Mouse (Mus musculus) adrenal gland, postnatal 10 days (tissue): ENCODE results near the gene Olfr228. TPM values are rescaled to one million over a fixed set of nuclear protein-coding genes. Genes with fewer than 3 reads are reported as not detected.
A peak's percentile ranks its signal among the peaks of the same experiment; 100 is the strongest.
"Not testable (repeated sequence)": the region's sequence is repeated elsewhere in the genome, so short reads cannot be mapped to it uniquely, and the experiment has no call there.

Experiments
- DNase-seq: peaks from one replicate; pipeline ENCODE4 v3.0.0; 2021; ENCODE audit warnings: mixed read lengths
- long read RNA-seq, 2 experiments: library from polyadenylated mRNA; stranded (forward); transcript quantifications; one replicate each; pipeline ENCODE4 v2.0.0; 2021
- total RNA-seq, 2 experiments: library from RNA; stranded (reverse); gene quantifications; 2 replicates each; pipeline ENCODE4 v1.2.3; 2021

Olfr228 gene
- not detected for total RNA-seq
- long read RNA-seq, experiment 1, result 0 reads
- long read RNA-seq, experiment 2, result 0 reads

GRCm38 (mm10) chr2:86487286-86487685 lies at the start of gene Olfr228:
Gene Olfr228 (minus strand): TSS chr2:86487386.
- no peak for DNase-seq

GRCm38 (mm10) chr2:86530991-86531390 lies 43.8 kb upstream of the Olfr228 start:
- no peak for DNase-seq

GRCm38 (mm10) chr2:86508161-86508560 lies 21.0 kb upstream of the Olfr228 start, which contains the start of gene Olfr1076:
Gene Olfr1076 (plus strand): TSS chr2:86508461.
- DNase-seq, result no peak

- DNase-seq, result peak; percentile 65
Observed at GRCm38 (mm10) chr2:86464442-86465109, 22.6 kb downstream of the Olfr228 start.

GRCm38 (mm10) chr2:86460434-86460833 lies 26.8 kb downstream of the Olfr228 start:
- no peak for DNase-seq

GRCm38 (mm10) chr2:86456169-86456568 lies 31.0 kb downstream of the Olfr228 start, which contains the start of gene Olfr1066:
Gene Olfr1066 (minus strand): TSS chr2:86456269.
- DNase-seq, result no peak

- not testable (repeated sequence) for DNase-seq
Observed at GRCm38 (mm10) chr2:86450491-86450890, 36.7 kb downstream of the Olfr228 start, which contains the start of gene Olfr1065. Gene Olfr1065 (minus strand): TSS chr2:86450591.

- not testable (repeated sequence) for DNase-seq
Observed at GRCm38 (mm10) chr2:86442101-86442500, 45.1 kb downstream of the Olfr228 start.

Other genes starting within 250 kb of the Olfr228 start
- not detected for gene Olfr1048, start 247.1 kb downstream of the Olfr228 start, total RNA-seq
- not detected for gene Olfr1049, start 229.1 kb downstream of the Olfr228 start, total RNA-seq
- gene Olfr1051, start 208.3 kb downstream of the Olfr228 start, total RNA-seq, result not detected
- gene Olfr1052, start 194.9 kb downstream of the Olfr228 start, total RNA-seq, result not detected
- not detected for gene Olfr1053, start 172.1 kb downstream of the Olfr228 start, total RNA-seq
- gene Olfr1054, start 152.0 kb downstream of the Olfr228 start, total RNA-seq, result not detected
- not detected for gene Olfr1055, start 137.1 kb downstream of the Olfr228 start, total RNA-seq
- not detected for gene Olfr1056, start 124.9 kb downstream of the Olfr228 start, total RNA-seq
- not detected for gene Olfr1057, start 109.0 kb downstream of the Olfr228 start, total RNA-seq
- gene Olfr1058, start 98.8 kb downstream of the Olfr228 start, total RNA-seq, result not detected
- not detected for gene Olfr1061, start 73.3 kb downstream of the Olfr228 start, total RNA-seq
- gene Olfr1062, start 60.6 kb downstream of the Olfr228 start, total RNA-seq, result not detected
- not detected for gene Olfr1065, start 36.8 kb downstream of the Olfr228 start, total RNA-seq
- not detected for gene Olfr1066, start 31.1 kb downstream of the Olfr228 start, total RNA-seq
- gene Olfr1076, start 21.1 kb upstream of the Olfr228 start, total RNA-seq, result not detected
- gene Olfr1079, start 55.1 kb upstream of the Olfr228 start, total RNA-seq, result not detected
- gene Olfr1080, start 70.8 kb upstream of the Olfr228 start, total RNA-seq, result not detected
- not detected for gene Olfr1082, start 111.6 kb upstream of the Olfr228 start, total RNA-seq
- gene Olfr1084, start 152.3 kb upstream of the Olfr228 start, total RNA-seq, result not detected
- gene Olfr1085, start 174.6 kb upstream of the Olfr228 start, total RNA-seq, result not detected
- gene Olfr1086, start 192.7 kb upstream of the Olfr228 start, total RNA-seq, result not detected
- gene Olfr1087, start 211.0 kb upstream of the Olfr228 start, total RNA-seq, result not detected
- not detected for gene Olfr1089, start 246.3 kb upstream of the Olfr228 start, total RNA-seq